Mouse (Mus musculus): Measurements from ENCODE around the gene Fbxl2. TPM values are rescaled to one million over a fixed set of nuclear protein-coding genes. Genes with fewer than 3 reads are reported as not detected.
"Not testable (repeated sequence)": the region's sequence is repeated elsewhere in the genome, so short reads cannot be mapped to it uniquely, and the experiment has no call there.

The Fbxl2 gene
- polyA plus RNA-seq (2012; rRNA removed): 2.6 TPM in 2 replicates

DNA sequence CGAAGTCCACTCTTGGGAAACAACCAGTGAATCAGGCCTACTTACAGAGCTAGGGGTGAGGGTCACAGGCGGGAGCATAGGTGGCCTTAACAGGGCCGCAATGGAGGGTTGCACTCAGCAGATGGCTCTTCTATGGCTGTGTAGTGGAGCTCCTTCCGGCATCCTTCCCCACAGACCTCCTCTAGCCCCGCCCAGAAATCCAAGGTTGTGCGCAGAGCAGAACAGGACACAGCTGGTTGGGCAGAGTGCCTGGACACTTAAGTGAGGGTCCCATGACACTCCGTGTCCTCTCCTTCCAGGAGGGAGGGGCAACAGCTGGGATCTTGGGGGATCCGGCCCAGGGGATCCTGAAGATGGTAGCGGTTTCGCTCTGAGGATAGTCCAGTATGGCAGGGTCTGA is at the start of gene Fbxl2:
Fbxl2 (minus strand) TSS at position 164 of the 400 bp plus-strand sequence.
- H3K4me3 ChIP-seq (ENCODE audit: control insufficient read depth, low read depth, low read length): peak within 1 kb of the TSS; percentile 43
- H3K27me3 ChIP-seq (ENCODE audit: control insufficient read depth, insufficient read depth, low read length): no peaks in the 10 kb centered on the region
- no peaks in the 10 kb centered on the region for H3K36me3 ChIP-seq (ENCODE audit: control insufficient read depth, insufficient read depth, low read length)
- no peak for TF ChIP-seq POLR2A (IDR thresholded peaks at IDR 0.05; ENCODE audit: control insufficient read depth, low read depth, low read length)
- no peak for TF ChIP-seq CTCF (IDR thresholded peaks at IDR 0.05; ENCODE audit: control insufficient read depth, insufficient read depth, insufficient replicate concordance, low read depth, low read length)
- peaks cover 5% of the 10 kb centered on the region for H3K4me1 ChIP-seq (ENCODE audit: control insufficient read depth, insufficient read depth, low read length)
- no peak within 1 kb of the TSS for H3K27ac ChIP-seq (ENCODE audit: control insufficient read depth, insufficient read depth, low read depth, low read length)

DNA sequence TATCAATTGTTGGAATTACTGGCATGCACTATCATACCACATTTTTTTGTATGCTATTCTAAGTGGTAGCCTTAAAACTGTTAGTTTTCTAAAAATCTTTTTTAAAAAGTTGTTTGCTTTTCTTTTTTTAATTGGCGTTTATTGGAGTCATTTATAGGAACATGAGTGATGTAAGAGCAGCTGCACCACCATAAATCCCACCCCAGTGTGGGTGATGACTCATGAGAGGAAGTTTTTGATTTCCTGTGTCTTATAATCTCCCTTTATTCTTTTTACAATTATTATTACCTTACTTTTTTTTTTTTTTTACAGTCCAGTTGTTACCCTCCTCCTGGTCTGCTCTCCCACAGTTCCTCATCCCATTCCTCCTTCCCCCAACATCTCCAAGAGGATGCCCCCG is 48.9 kb upstream of the Fbxl2 start:
- no peak overlapping the region for H3K27ac ChIP-seq (ENCODE audit: control insufficient read depth, insufficient read depth, low read depth, low read length)
- TF ChIP-seq CTCF (IDR thresholded peaks at IDR 0.05; ENCODE audit: control insufficient read depth, insufficient read depth, insufficient replicate concordance, low read depth, low read length) (no peak), POLR2A (IDR thresholded peaks at IDR 0.05; ENCODE audit: control insufficient read depth, low read depth, low read length) (no peak)
- H3K27me3 ChIP-seq (ENCODE audit: control insufficient read depth, insufficient read depth, low read length): no peaks in the 10 kb centered on the region
- peaks cover 12% of the 10 kb centered on the region for H3K4me1 ChIP-seq (ENCODE audit: control insufficient read depth, insufficient read depth, low read length)
- no peak overlapping the region for H3K4me3 ChIP-seq (ENCODE audit: control insufficient read depth, low read depth, low read length)
- no peaks in the 10 kb centered on the region for H3K36me3 ChIP-seq (ENCODE audit: control insufficient read depth, insufficient read depth, low read length)

DNA sequence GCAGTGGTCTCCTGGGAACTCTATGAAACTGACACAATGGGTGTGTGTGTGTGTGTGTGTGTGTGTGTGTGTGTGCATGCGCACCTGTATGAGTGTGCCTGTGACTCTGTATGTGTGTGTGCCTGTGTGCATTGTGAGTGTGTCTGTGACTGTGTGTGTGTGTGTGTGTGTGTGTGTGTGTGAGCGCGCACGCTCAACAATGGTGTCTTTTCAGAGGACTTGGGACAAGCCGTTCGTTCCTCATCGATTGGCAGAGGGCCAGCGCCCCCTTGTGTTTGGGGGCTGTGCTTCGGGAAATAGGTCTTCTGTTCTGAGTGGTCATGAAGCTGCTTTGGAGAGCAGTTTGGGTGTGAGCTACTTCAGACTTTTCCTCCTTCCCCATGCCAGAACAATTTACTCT is 46.2 kb upstream of the Fbxl2 start:
- H3K27ac ChIP-seq (ENCODE audit: control insufficient read depth, insufficient read depth, low read depth, low read length); H3K4me1 ChIP-seq (ENCODE audit: control insufficient read depth, insufficient read depth, low read length); H3K36me3 ChIP-seq (ENCODE audit: control insufficient read depth, insufficient read depth, low read length); H3K4me3 ChIP-seq (ENCODE audit: control insufficient read depth, low read depth, low read length); H3K27me3 ChIP-seq (ENCODE audit: control insufficient read depth, insufficient read depth, low read length): not testable (repeated sequence)

DNA sequence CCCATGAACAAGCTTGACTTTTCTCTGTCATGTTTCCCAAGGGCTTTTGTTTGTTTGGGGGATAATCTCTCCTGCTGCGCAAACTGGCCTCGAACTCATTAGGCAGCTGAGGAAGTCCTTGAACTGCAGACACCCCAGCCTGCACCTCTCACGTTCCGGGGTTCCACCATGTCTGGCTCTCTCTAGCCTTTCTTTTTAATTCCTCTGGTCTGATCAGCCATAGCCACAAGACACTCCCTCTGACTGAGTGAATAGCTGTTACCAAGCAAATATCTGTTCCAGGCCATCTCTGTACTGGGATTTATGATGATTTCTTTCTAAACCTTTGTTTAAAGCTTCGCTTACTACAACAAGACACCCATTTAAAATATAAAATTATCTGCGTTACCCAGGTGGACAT is 42.9 kb upstream of the Fbxl2 start:
- H3K4me1 ChIP-seq (ENCODE audit: control insufficient read depth, insufficient read depth, low read length); H3K4me3 ChIP-seq (ENCODE audit: control insufficient read depth, low read depth, low read length); H3K27ac ChIP-seq (ENCODE audit: control insufficient read depth, insufficient read depth, low read depth, low read length); H3K36me3 ChIP-seq (ENCODE audit: control insufficient read depth, insufficient read depth, low read length); H3K27me3 ChIP-seq (ENCODE audit: control insufficient read depth, insufficient read depth, low read length): not testable (repeated sequence)

DNA sequence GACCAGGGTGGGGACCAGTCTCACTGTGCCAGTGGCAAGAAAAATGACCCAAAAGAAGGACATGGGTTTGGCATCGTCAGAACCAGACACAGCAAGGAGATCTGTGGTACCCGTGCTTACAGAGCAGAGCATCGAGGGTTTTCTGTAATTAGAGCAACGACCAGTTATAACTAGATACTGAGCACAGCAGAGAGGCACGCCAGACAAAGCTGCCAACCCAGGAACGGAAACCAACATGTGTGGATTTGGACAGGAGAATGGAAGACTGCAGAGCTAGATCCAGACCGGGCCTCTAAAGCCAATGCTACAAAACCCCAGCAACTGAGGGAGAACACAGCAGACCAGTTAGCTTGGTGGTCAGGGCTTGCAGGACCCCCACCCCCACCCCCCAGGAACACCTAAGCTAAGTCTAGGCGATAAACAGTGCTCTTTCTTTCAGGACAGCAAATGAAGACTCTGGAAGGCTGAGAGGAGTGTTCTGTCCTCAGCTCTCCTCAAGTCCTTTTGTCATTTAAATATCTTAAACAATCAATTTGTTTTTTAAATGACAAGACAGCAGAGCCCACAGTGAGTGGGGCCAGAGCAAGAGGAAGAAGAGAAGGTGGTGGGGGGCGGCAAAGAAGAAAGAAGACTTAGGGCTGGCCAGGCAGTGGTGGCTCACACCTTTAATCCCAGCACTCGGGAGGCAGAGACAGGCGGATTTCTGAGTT is 41.3 kb upstream of the Fbxl2 start:
- Histone ChIP-seq H3K4me1 (ENCODE audit: control insufficient read depth, insufficient read depth, low read length) (no peaks in the 10 kb centered on the region), H3K4me3 (ENCODE audit: control insufficient read depth, low read depth, low read length) (no peak overlapping the region), H3K27ac (ENCODE audit: control insufficient read depth, insufficient read depth, low read depth, low read length) (no peak overlapping the region), H3K27me3 (ENCODE audit: control insufficient read depth, insufficient read depth, low read length) (no peaks in the 10 kb centered on the region), H3K36me3 (ENCODE audit: control insufficient read depth, insufficient read depth, low read length) (no peaks in the 10 kb centered on the region)
- TF ChIP-seq POLR2A (IDR thresholded peaks at IDR 0.05; ENCODE audit: control insufficient read depth, low read depth, low read length): no peak
- no peak for TF ChIP-seq CTCF (IDR thresholded peaks at IDR 0.05; ENCODE audit: control insufficient read depth, insufficient read depth, insufficient replicate concordance, low read depth, low read length)

DNA sequence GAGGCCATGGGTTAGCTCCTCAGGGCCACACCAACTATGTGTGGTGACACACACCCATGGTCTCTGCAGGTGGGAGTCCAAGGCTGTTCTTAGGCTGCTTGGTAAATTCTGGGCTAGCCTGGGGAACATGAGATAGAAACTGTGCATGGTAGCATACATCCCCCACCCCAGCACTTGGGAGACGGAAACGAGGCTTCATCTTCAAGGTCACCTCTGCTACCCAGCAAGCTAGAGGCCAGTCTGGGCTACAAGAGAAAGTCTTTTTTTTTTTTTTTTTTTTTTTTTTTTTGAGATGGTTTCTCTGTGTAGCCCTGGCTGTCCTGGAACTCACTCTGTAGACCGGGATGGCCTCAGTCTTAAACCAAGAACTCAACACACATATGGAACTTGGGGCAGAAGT is 40.4 kb upstream of the Fbxl2 start:
- no peaks in the 10 kb centered on the region for H3K27me3 ChIP-seq (ENCODE audit: control insufficient read depth, insufficient read depth, low read length)
- no peak for TF ChIP-seq POLR2A (IDR thresholded peaks at IDR 0.05; ENCODE audit: control insufficient read depth, low read depth, low read length)
- no peak for TF ChIP-seq CTCF (IDR thresholded peaks at IDR 0.05; ENCODE audit: control insufficient read depth, insufficient read depth, insufficient replicate concordance, low read depth, low read length)
- no peaks in the 10 kb centered on the region for H3K36me3 ChIP-seq (ENCODE audit: control insufficient read depth, insufficient read depth, low read length)
- no peak overlapping the region for H3K4me3 ChIP-seq (ENCODE audit: control insufficient read depth, low read depth, low read length)
- H3K27ac ChIP-seq (ENCODE audit: control insufficient read depth, insufficient read depth, low read depth, low read length): no peak overlapping the region
- H3K4me1 ChIP-seq (ENCODE audit: control insufficient read depth, insufficient read depth, low read length): no peaks in the 10 kb centered on the region

DNA sequence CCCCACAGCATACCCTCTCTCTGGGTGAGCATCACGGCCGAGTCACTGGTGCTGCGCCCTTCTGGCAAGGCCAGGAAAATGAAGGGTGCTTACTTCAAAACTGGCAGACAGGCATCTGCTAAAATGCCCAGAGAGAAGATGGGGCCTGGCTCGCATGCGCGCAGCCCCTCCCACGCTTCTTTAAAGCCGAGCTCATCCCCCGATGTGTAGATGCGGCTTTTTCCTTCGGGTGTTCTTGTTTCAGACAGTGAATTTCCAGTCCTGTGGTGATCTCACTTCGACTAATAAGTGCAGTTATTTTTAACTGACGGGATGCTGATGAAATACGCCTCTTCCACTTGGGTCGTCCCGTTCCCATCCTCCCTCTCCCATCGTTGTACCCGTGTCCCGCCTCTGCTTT is 27.7 kb upstream of the Fbxl2 start:
- no peaks in the 10 kb centered on the region for H3K27me3 ChIP-seq (ENCODE audit: control insufficient read depth, insufficient read depth, low read length)
- peaks cover 3% of the 10 kb centered on the region; the same call in 1 of the 2 replicates for H3K4me1 ChIP-seq (ENCODE audit: control insufficient read depth, insufficient read depth, low read length)
- H3K4me3 ChIP-seq (ENCODE audit: control insufficient read depth, low read depth, low read length): no peak overlapping the region
- TF ChIP-seq POLR2A (IDR thresholded peaks at IDR 0.05; ENCODE audit: control insufficient read depth, low read depth, low read length) (no peak), CTCF (IDR thresholded peaks at IDR 0.05; ENCODE audit: control insufficient read depth, insufficient read depth, insufficient replicate concordance, low read depth, low read length) (no peak)
- H3K27ac ChIP-seq (ENCODE audit: control insufficient read depth, insufficient read depth, low read depth, low read length): no peak overlapping the region
- H3K36me3 ChIP-seq (ENCODE audit: control insufficient read depth, insufficient read depth, low read length): no peaks in the 10 kb centered on the region

DNA sequence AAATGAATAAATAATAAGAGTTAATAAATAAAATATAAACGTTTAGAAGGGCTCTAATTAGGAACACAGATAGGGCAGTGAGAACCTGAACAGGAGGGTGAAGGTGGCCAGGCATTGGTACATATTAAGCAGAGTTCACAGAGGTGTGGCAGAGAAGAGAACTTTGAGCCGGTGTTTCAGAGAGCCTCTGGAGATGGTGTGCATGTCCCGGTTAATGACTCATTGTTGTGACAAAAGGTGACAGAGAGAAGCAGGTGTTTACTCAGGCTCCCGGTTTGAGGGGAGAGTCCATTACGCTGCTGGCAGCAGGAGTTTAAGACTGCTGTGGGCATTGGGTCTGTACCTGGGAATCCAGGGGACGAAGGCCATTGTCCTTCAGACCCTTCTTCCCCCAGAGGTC is 23.4 kb upstream of the Fbxl2 start:
- peaks cover 3% of the 10 kb centered on the region; the same call in 1 of the 2 replicates for H3K4me1 ChIP-seq (ENCODE audit: control insufficient read depth, insufficient read depth, low read length)
- H3K27ac ChIP-seq (ENCODE audit: control insufficient read depth, insufficient read depth, low read depth, low read length): no peak overlapping the region
- H3K27me3 ChIP-seq (ENCODE audit: control insufficient read depth, insufficient read depth, low read length): no peaks in the 10 kb centered on the region
- no peak overlapping the region for H3K4me3 ChIP-seq (ENCODE audit: control insufficient read depth, low read depth, low read length)
- TF ChIP-seq POLR2A (IDR thresholded peaks at IDR 0.05; ENCODE audit: control insufficient read depth, low read depth, low read length): no peak
- no peak for TF ChIP-seq CTCF (IDR thresholded peaks at IDR 0.05; ENCODE audit: control insufficient read depth, insufficient read depth, insufficient replicate concordance, low read depth, low read length)
- no peaks in the 10 kb centered on the region for H3K36me3 ChIP-seq (ENCODE audit: control insufficient read depth, insufficient read depth, low read length)
